Mouse (Mus musculus) B cell, adult 2 months (primary cell): ENCODE data around the gene E430018J23Rik.

Experiments
- DNase-seq, 2 experiments: peaks; one replicate each; pipeline ENCODE4 v3.0.0; 2022

Gene E430018J23Rik

GRCm38 (mm10) chr7:127341356-127341755 lies 52.1 kb downstream of the E430018J23Rik start:
- no peak for DNase-seq
